Mouse (Mus musculus): ENCODE measurements around the gene Nova1. TPM values are rescaled to one million over a fixed set of nuclear protein-coding genes. Genes with fewer than 3 reads are reported as not detected.

Gene Nova1
- polyA plus RNA-seq, 1 experiment from 2014 or later: 1.2 TPM

GRCm38 (mm10) chr12:46815697-46816096 is 3.0 kb downstream of the Nova1 start:
- no peak overlapping the region for H3K27ac ChIP-seq (ENCODE audit: low read depth, low read length)
- no peaks in the 10 kb centered on the region for H3K36me3 ChIP-seq (ENCODE audit: control insufficient read depth, insufficient read depth)
- H3K9me3 ChIP-seq (ENCODE audit: control insufficient read depth): no peaks in the 10 kb centered on the region
- ATAC-seq: no peak
- H3K4me1 ChIP-seq (replicated peaks; ENCODE audit: control insufficient read depth, insufficient read depth, low read length): no peaks in the 10 kb centered on the region
- no peak for TF ChIP-seq CTCF (IDR thresholded peaks at IDR 0.05; ENCODE audit: low read depth)
- no peak overlapping the region for H3K4me3 ChIP-seq (ENCODE audit: low read depth, low read length)
- H3K27me3 ChIP-seq (replicated peaks; ENCODE audit: control insufficient read depth, insufficient read depth, low read length): peaks cover 6% of the 10 kb centered on the region; the same call in 1 of the 2 replicates
- no peak overlapping the region for H3K4me2 ChIP-seq (replicated peaks; ENCODE audit: low read depth)
- no peak overlapping the region for H3K9ac ChIP-seq (ENCODE audit: low read depth, low read length)
- 83% methylated on average over 5 of the region's 5 CpGs for WGBS

- Histone ChIP-seq H3K9me3 (ENCODE audit: control insufficient read depth) (no peaks in the 10 kb centered on the region), H3K36me3 (ENCODE audit: control insufficient read depth, insufficient read depth) (no peaks in the 10 kb centered on the region), H3K27ac (ENCODE audit: low read depth, low read length) (no peak overlapping the region), H3K4me2 (replicated peaks; ENCODE audit: low read depth) (no peak overlapping the region), H3K27me3 (replicated peaks; ENCODE audit: control insufficient read depth, insufficient read depth, low read length) (peaks cover 6% of the 10 kb centered on the region; the same call in 1 of the 2 replicates), H3K4me1 (replicated peaks; ENCODE audit: control insufficient read depth, insufficient read depth, low read length) (no peaks in the 10 kb centered on the region), H3K4me3 (ENCODE audit: low read depth, low read length) (no peak overlapping the region), H3K9ac (ENCODE audit: low read depth, low read length) (no peak overlapping the region)
- 86% methylated on average over 4 of the region's 4 CpGs for WGBS
- TF ChIP-seq CTCF (IDR thresholded peaks at IDR 0.05; ENCODE audit: low read depth): no peak
- ATAC-seq: no peak
Observed at GRCm38 (mm10) chr12:46814820-46815219, 3.9 kb downstream of the Nova1 start.

- no peak for ATAC-seq
- no peak overlapping the region for H3K4me3 ChIP-seq (ENCODE audit: low read depth, low read length)
- H3K4me2 ChIP-seq (replicated peaks; ENCODE audit: low read depth): no peak overlapping the region
- no peaks in the 10 kb centered on the region for H3K36me3 ChIP-seq (ENCODE audit: control insufficient read depth, insufficient read depth)
- 87% methylated on average over 1 of the region's 1 CpGs for WGBS
- no peaks in the 10 kb centered on the region for H3K9me3 ChIP-seq (ENCODE audit: control insufficient read depth)
- no peak overlapping the region for H3K27ac ChIP-seq (ENCODE audit: low read depth, low read length)
- no peak overlapping the region for H3K9ac ChIP-seq (ENCODE audit: low read depth, low read length)
- H3K27me3 ChIP-seq (replicated peaks; ENCODE audit: control insufficient read depth, insufficient read depth, low read length): no peaks in the 10 kb centered on the region
- no peaks in the 10 kb centered on the region for H3K4me1 ChIP-seq (replicated peaks; ENCODE audit: control insufficient read depth, insufficient read depth, low read length)
- no peak for TF ChIP-seq CTCF (IDR thresholded peaks at IDR 0.05; ENCODE audit: low read depth)
Observed at GRCm38 (mm10) chr12:46801311-46801710, 17.4 kb downstream of the Nova1 start.

- 66% methylated on average over 8 of the region's 8 CpGs for WGBS
- Histone ChIP-seq H3K9ac (ENCODE audit: low read depth, low read length) (no peak overlapping the region), H3K9me3 (ENCODE audit: control insufficient read depth) (no peaks in the 10 kb centered on the region), H3K27ac (ENCODE audit: low read depth, low read length) (no peak overlapping the region), H3K4me1 (replicated peaks; ENCODE audit: control insufficient read depth, insufficient read depth, low read length) (no peaks in the 10 kb centered on the region), H3K4me3 (ENCODE audit: low read depth, low read length) (no peak overlapping the region), H3K27me3 (replicated peaks; ENCODE audit: control insufficient read depth, insufficient read depth, low read length) (no peaks in the 10 kb centered on the region), H3K36me3 (ENCODE audit: control insufficient read depth, insufficient read depth) (no peaks in the 10 kb centered on the region), H3K4me2 (replicated peaks; ENCODE audit: low read depth) (no peak overlapping the region)
- no peak for TF ChIP-seq CTCF (IDR thresholded peaks at IDR 0.05; ENCODE audit: low read depth)
- no peak for ATAC-seq
Observed at GRCm38 (mm10) chr12:46782301-46783280, 36.1 kb downstream of the Nova1 start.

GRCm38 (mm10) chr12:46781481-46781880 is 37.2 kb downstream of the Nova1 start:
- H3K4me1 ChIP-seq (replicated peaks; ENCODE audit: control insufficient read depth, insufficient read depth, low read length): no peaks in the 10 kb centered on the region
- H3K36me3 ChIP-seq (ENCODE audit: control insufficient read depth, insufficient read depth): no peaks in the 10 kb centered on the region
- no peak overlapping the region for H3K4me2 ChIP-seq (replicated peaks; ENCODE audit: low read depth)
- TF ChIP-seq CTCF (IDR thresholded peaks at IDR 0.05; ENCODE audit: low read depth): no peak
- H3K27ac ChIP-seq (ENCODE audit: low read depth, low read length): no peak overlapping the region
- no peaks in the 10 kb centered on the region for H3K27me3 ChIP-seq (replicated peaks; ENCODE audit: control insufficient read depth, insufficient read depth, low read length)
- no peak overlapping the region for H3K9ac ChIP-seq (ENCODE audit: low read depth, low read length)
- ATAC-seq: no peak
- no peak overlapping the region for H3K4me3 ChIP-seq (ENCODE audit: low read depth, low read length)
- no peaks in the 10 kb centered on the region for H3K9me3 ChIP-seq (ENCODE audit: control insufficient read depth)

GRCm38 (mm10) chr12:46780983-46781382 is 37.7 kb downstream of the Nova1 start:
- no peak overlapping the region for H3K4me2 ChIP-seq (replicated peaks; ENCODE audit: low read depth)
- no peak overlapping the region for H3K4me3 ChIP-seq (ENCODE audit: low read depth, low read length)
- ATAC-seq: no peak
- H3K9ac ChIP-seq (ENCODE audit: low read depth, low read length): no peak overlapping the region
- no peak overlapping the region for H3K27ac ChIP-seq (ENCODE audit: low read depth, low read length)
- 61% methylated on average over 2 of the region's 2 CpGs for WGBS
- no peaks in the 10 kb centered on the region for H3K27me3 ChIP-seq (replicated peaks; ENCODE audit: control insufficient read depth, insufficient read depth, low read length)
- no peaks in the 10 kb centered on the region for H3K9me3 ChIP-seq (ENCODE audit: control insufficient read depth)
- H3K36me3 ChIP-seq (ENCODE audit: control insufficient read depth, insufficient read depth): no peaks in the 10 kb centered on the region
- no peaks in the 10 kb centered on the region for H3K4me1 ChIP-seq (replicated peaks; ENCODE audit: control insufficient read depth, insufficient read depth, low read length)
- no peak for TF ChIP-seq CTCF (IDR thresholded peaks at IDR 0.05; ENCODE audit: low read depth)
